Mouse (Mus musculus) thymus, adult 2 months (tissue): ENCODE results near the gene Alkbh3. TPM values are rescaled to one million over a fixed set of nuclear protein-coding genes. Genes with fewer than 3 reads are reported as not detected.

Experiments
- DNase-seq: peaks from one replicate; pipeline ENCODE4 v3.0.0; 2021
- H3K27ac ChIP-seq: fragments of 200-500 bp; 2 replicates; pipeline ENCODE4 v1.5.1; 2012; ENCODE audit warnings: low read length, control low read depth; ENCODE audit not compliant: control insufficient read depth, insufficient read depth
- H3K27me3 ChIP-seq: fragments of 200-500 bp; 2 replicates; pipeline ENCODE4 v1.6.1; 2012; ENCODE audit warnings: mild to moderate bottlenecking, low read length, moderate library complexity, mixed read lengths; ENCODE audit not compliant: control insufficient read depth, insufficient read depth
- H3K36me3 ChIP-seq: fragments of 200-500 bp; 2 replicates; pipeline ENCODE4 v1.6.1; 2012; ENCODE audit warnings: mild to moderate bottlenecking, low read length, moderate library complexity; ENCODE audit not compliant: control insufficient read depth, insufficient read depth
- H3K4me1 ChIP-seq: fragments of 200-500 bp; replicated peaks from 2 replicates; pipeline ENCODE4 v1.6.1; 2012; ENCODE audit warnings: low read length; ENCODE audit not compliant: control insufficient read depth, insufficient read depth
- H3K4me3 ChIP-seq: fragments of 200-500 bp; 2 replicates; pipeline ENCODE4 v1.5.1; 2012; ENCODE audit warnings: mild to moderate bottlenecking, low read length, control low read depth, moderate library complexity; ENCODE audit not compliant: control insufficient read depth, insufficient read depth
- CTCF ChIP-seq: fragments of 200-500 bp; IDR thresholded peaks from 2 replicates; pipeline ENCODE4 v1.5.1; 2012; ENCODE audit warnings: mild to moderate bottlenecking, control low read depth, low read length, moderate library complexity, borderline replicate concordance; ENCODE audit not compliant: control insufficient read depth, poor library complexity, insufficient read depth; ENCODE audit errors: extremely low read depth
- POLR2A ChIP-seq: fragments of 200-500 bp; IDR thresholded peaks from 2 replicates; pipeline ENCODE4 v1.6.1; 2012; ENCODE audit warnings: mild to moderate bottlenecking, low read length, control low read depth, moderate library complexity; ENCODE audit not compliant: control insufficient read depth, poor library complexity, insufficient read depth; ENCODE audit errors: extremely low read depth
- WGBS: fragments of 180-500 bp; shearing (Covaris S2); methylation state at CpG from one replicate; pipeline ENCODE4 v1.1.7; 2018; 5-methylcytosine and 5-hydroxymethylcytosine counted together
- polyA plus RNA-seq: library from polyadenylated mRNA; depleted of rRNA; stranded (reverse); fragments of >200 nt; gene quantifications from 2 replicates; pipeline ENCODE4 v1.2.3, GENCODE M21; 2012

The Alkbh3 gene
- polyA plus RNA-seq, 1 experiment = 54.3 TPM

- TF ChIP-seq POLR2A (no peak), CTCF (no peak)
- Histone ChIP-seq H3K36me3 (peaks cover 16% of the 10 kb centered on the region), H3K4me1 (peaks cover 10% of the 10 kb centered on the region; the same call in 1 of the 2 replicates), H3K4me3 (no peak overlapping the region), H3K27me3 (no peaks in the 10 kb centered on the region), H3K27ac (no peak overlapping the region)
- DNase-seq = no peak
- 97% methylated on average over 7 of the region's 7 CpGs for WGBS
Measured at GRCm38 (mm10) chr2:93979249-93980120, 31.1 kb downstream of the Alkbh3 start.

- TF ChIP-seq CTCF (peak; percentile 34; the same call in 1 of the 2 replicates), POLR2A (no peak)
- Histone ChIP-seq H3K36me3 (peaks cover 11% of the 10 kb centered on the region), H3K27me3 (no peaks in the 10 kb centered on the region), H3K4me1 (peaks cover 10% of the 10 kb centered on the region; the same call in 1 of the 2 replicates), H3K27ac (no peak overlapping the region), H3K4me3 (peak overlapping the region; percentile 10; the same call in 1 of the 2 replicates)
- 9% methylated on average over 37 of the region's 37 CpGs for WGBS
- peak; percentile 49 for DNase-seq
Measured at GRCm38 (mm10) chr2:93976436-93977252, 34.0 kb downstream of the Alkbh3 start.

- Histone ChIP-seq H3K4me3 (no peak overlapping the region), H3K27ac (no peak overlapping the region), H3K27me3 (no peaks in the 10 kb centered on the region), H3K4me1 (peaks cover 10% of the 10 kb centered on the region; the same call in 1 of the 2 replicates), H3K36me3 (peaks cover 3% of the 10 kb centered on the region; the same call in 1 of the 2 replicates)
- DNase-seq = no peak
- WGBS = 61% methylated on average over 21 of the region's 21 CpGs
- TF ChIP-seq CTCF (no peak), POLR2A (no peak)
Measured at GRCm38 (mm10) chr2:93975526-93976435, 34.8 kb downstream of the Alkbh3 start.

GRCm38 (mm10) chr2:93975041-93975440 lies 35.6 kb downstream of the Alkbh3 start:
- WGBS = 93% methylated on average over 7 of the region's 7 CpGs
- Histone ChIP-seq H3K36me3 (no peaks in the 10 kb centered on the region), H3K4me3 (no peak overlapping the region), H3K27ac (no peak overlapping the region), H3K27me3 (no peaks in the 10 kb centered on the region), H3K4me1 (peaks cover 10% of the 10 kb centered on the region; the same call in 1 of the 2 replicates)
- DNase-seq = no peak
- no peak for TF ChIP-seq POLR2A
- TF ChIP-seq CTCF = no peak

- H3K27me3 ChIP-seq = no peaks in the 10 kb centered on the region
- H3K4me1 ChIP-seq = peaks cover 9% of the 10 kb centered on the region; the same call in 1 of the 2 replicates
- no peak for DNase-seq
- no peaks in the 10 kb centered on the region for H3K36me3 ChIP-seq
- WGBS = 89% methylated on average over 3 of the region's 3 CpGs
- TF ChIP-seq POLR2A (no peak), CTCF (no peak)
- H3K4me3 ChIP-seq = no peak overlapping the region
- no peak overlapping the region for H3K27ac ChIP-seq
Measured at GRCm38 (mm10) chr2:93971647-93972046, 39.0 kb downstream of the Alkbh3 start.
